Mouse (Mus musculus) spleen, adult 2 months (tissue): Measurements from ENCODE around the gene Prdx6.

ENCODE experiments used
- CTCF ChIP-seq: fragments of 200-500 bp; IDR thresholded peaks from 2 replicates; pipeline ENCODE4 v1.5.1; 2011; ENCODE audit warnings: mild to moderate bottlenecking, inconsistent platforms; ENCODE audit not compliant: insufficient read depth, insufficient read length, insufficient replicate concordance; ENCODE audit errors: extremely low read depth
- POLR2A ChIP-seq: fragments of 200-500 bp; IDR thresholded peaks from 2 replicates; pipeline ENCODE4 v1.6.1; 2011; ENCODE audit warnings: low read depth, low read length, inconsistent platforms

- TF ChIP-seq CTCF (no peak), POLR2A (no peak)
These were observed 17.7 kb downstream of the Prdx6 start for GRCm38 (mm10) chr1:161233226-161233839.
